8 mouse cellular contexts compared by ENCODE assay signal in genomic region chr16:11174671-11175081, GRCm38 (mm10). TPM values are rescaled to one million over a fixed set of nuclear protein-coding genes. Genes with fewer than 3 reads are reported as not detected.
A peak's percentile ranks its signal among the peaks of the same experiment; 100 is the strongest.
DNase-seq lines count a peak whose midpoint lies in the region; ATAC-seq and TF ChIP-seq lines count a peak whose summit lies in the region.

No protein-coding gene starts in this region.

- peak; percentile 10 for DNase-seq in brain, embryonic 18.5 days (ENCODE audit: low read depth, low spot score)
- peak; percentile 74 for DNase-seq in forebrain, embryonic 11.5 days (ENCODE audit: low spot score)
- peak; percentile 58 to 78 for DNase-seq in heart, postnatal 10 days
- peak; percentile 44 to 75 for DNase-seq in kidney, postnatal 36 days
- peak; percentile 44 to 64 (median 48) for DNase-seq in liver, embryonic 14.5 days (ENCODE audit: low read depth in 3 of 3, low spot score in 3 of 3)
- peak; percentile 68 to 80 for DNase-seq in natural killer cell, adult 2 months (ENCODE audit: low spot score in 2 of 2)

- H3K4me1 ChIP-seq in ES-Bruce4 (ENCODE audit: control insufficient read depth, insufficient read depth, low read length) = no peaks in the 10 kb centered on the region
- peaks cover 3% of the 10 kb centered on the region; the same call in 1 of the 2 replicates for H3K4me1 ChIP-seq in forebrain, embryonic 11.5 days (replicated peaks; ENCODE audit: control insufficient read depth, insufficient read depth, low read length)
- peaks cover 10 to 20% of the 10 kb centered on the region in 2 experiments for H3K4me1 ChIP-seq in liver, embryonic 14.5 days (replicated peaks; ENCODE audit: control insufficient read depth in 2 of 2, insufficient read depth in 2 of 2, low read length in 1 of 2)
- H3K4me1 ChIP-seq in stomach, embryonic 16.5 days (ENCODE audit: control insufficient read depth, insufficient read depth, low read length) = peaks cover 20% of the 10 kb centered on the region

- TF ChIP-seq EP300 in ES-Bruce4 (IDR thresholded peaks at IDR 0.05; ENCODE audit: insufficient read depth, low read depth, low read length) = no peak
- no peak for TF ChIP-seq EP300 in liver, embryonic 14.5 days (IDR thresholded peaks at IDR 0.05; ENCODE audit: low read depth)

- H3K4me2 ChIP-seq in forebrain, embryonic 11.5 days (ENCODE audit: low read depth, low read length, severe bottlenecking) = peak overlapping the region; percentile 70
- peak overlapping the region; percentile 93 for H3K4me2 ChIP-seq in liver, embryonic 14.5 days (ENCODE audit: low read depth)
- H3K4me2 ChIP-seq in stomach, embryonic 16.5 days (ENCODE audit: low read depth, low read length) = peak overlapping the region; percentile 86

- H3K4me3 ChIP-seq in ES-Bruce4 (ENCODE audit: low read depth, low read length) = peak overlapping the region; percentile 93
- peak overlapping the region; percentile 92 for H3K4me3 ChIP-seq in forebrain, embryonic 11.5 days (ENCODE audit: low read depth, low read length)
- peak overlapping the region; percentile 77 to 99 for H3K4me3 ChIP-seq in liver, embryonic 14.5 days (ENCODE audit: insufficient read depth in 1 of 2, low read depth in 2 of 2, low read length in 2 of 2)
- H3K4me3 ChIP-seq in stomach, embryonic 16.5 days (replicated peaks; ENCODE audit: low read length) = peak overlapping the region; percentile 96

- no peak for TF ChIP-seq CTCF in ES-Bruce4 (IDR thresholded peaks at IDR 0.05; ENCODE audit: low read depth, low read length)
- TF ChIP-seq CTCF in liver, embryonic 14.5 days (IDR thresholded peaks at IDR 0.05; ENCODE audit: low read depth) = peak; percentile 70

- H3K27me3 ChIP-seq in ES-Bruce4 (ENCODE audit: control insufficient read depth, insufficient read depth, low read length, poor library complexity, severe bottlenecking) = no peaks in the 10 kb centered on the region
- H3K27me3 ChIP-seq in forebrain, embryonic 11.5 days (ENCODE audit: control insufficient read depth, insufficient read depth, low read length) = peaks cover 2% of the 10 kb centered on the region; the same call in 1 of the 2 replicates
- no peaks in the 10 kb centered on the region for H3K27me3 ChIP-seq in liver, embryonic 14.5 days (ENCODE audit: control insufficient read depth, insufficient read depth, low read length)
- H3K27me3 ChIP-seq in stomach, embryonic 16.5 days (ENCODE audit: control insufficient read depth, insufficient read depth, low read length) = no peaks in the 10 kb centered on the region

- no peak; the same call in 1 of the 2 replicates for ATAC-seq in forebrain, embryonic 11.5 days (replicated peaks; ENCODE audit: low FRiP score)
- ATAC-seq in liver, embryonic 14.5 days (ENCODE audit: insufficient read depth) = no peak
- ATAC-seq in stomach, embryonic 16.5 days (ENCODE audit: insufficient read depth, low FRiP score) = no peak

- no peak for TF ChIP-seq POLR2A in ES-Bruce4 (IDR thresholded peaks at IDR 0.05; ENCODE audit: insufficient read depth, low read length)

- H3K36me3 ChIP-seq in ES-Bruce4 (ENCODE audit: control insufficient read depth, insufficient read depth, low read length, poor library complexity, severe bottlenecking) = no peaks in the 10 kb centered on the region
- no peaks in the 10 kb centered on the region for H3K36me3 ChIP-seq in forebrain, embryonic 11.5 days (ENCODE audit: control insufficient read depth, insufficient read depth, low read length)
- H3K36me3 ChIP-seq in liver, embryonic 14.5 days (replicated peaks; ENCODE audit: control insufficient read depth, insufficient read depth, low read depth) = no peaks in the 10 kb centered on the region
- no peaks in the 10 kb centered on the region for H3K36me3 ChIP-seq in stomach, embryonic 16.5 days (ENCODE audit: control insufficient read depth, insufficient read depth, low read length)

- H3K9me3 ChIP-seq in ES-Bruce4 (replicated peaks; ENCODE audit: control insufficient read depth, insufficient read depth, low read length, poor library complexity, severe bottlenecking) = no peaks in the 10 kb centered on the region
- H3K9me3 ChIP-seq in forebrain, embryonic 11.5 days (ENCODE audit: control insufficient read depth, low read length) = no peaks in the 10 kb centered on the region
- H3K9me3 ChIP-seq in liver, embryonic 14.5 days (ENCODE audit: control insufficient read depth, low read length) = no peaks in the 10 kb centered on the region
- H3K9me3 ChIP-seq in stomach, embryonic 16.5 days (replicated peaks; ENCODE audit: control insufficient read depth, low read length) = peaks cover 3% of the 10 kb centered on the region; the same call in 1 of the 2 replicates

- peak overlapping the region; percentile 20; the same call in 1 of the 2 replicates for H3K9ac ChIP-seq in ES-Bruce4 (ENCODE audit: low read depth, poor library complexity, severe bottlenecking)
- peak overlapping the region; percentile 83 for H3K9ac ChIP-seq in forebrain, embryonic 11.5 days (ENCODE audit: low read length)
- peak overlapping the region; percentile 97 for H3K9ac ChIP-seq in liver, embryonic 14.5 days (replicated peaks)
- H3K9ac ChIP-seq in stomach, embryonic 16.5 days (ENCODE audit: low read length) = peak overlapping the region; percentile 96

- intact Hi-C loops in heart, postnatal 10 days (cut with DNase I) = loop anchor here (2.0 to 10.0 kb wide), 4 partner anchors 40 to 297 kb away; partner anchors contain the start of gene Txndc11

- 10% methylated on average over 10 of the region's 10 CpGs for WGBS in forebrain, embryonic 11.5 days
- WGBS in liver, embryonic 14.5 days (ENCODE audit: insufficient replicate concordance) = 6% methylated on average over 10 of the region's 10 CpGs
- WGBS in stomach, embryonic 16.5 days = 10% methylated on average over 10 of the region's 10 CpGs

- no peak overlapping the region for H3K27ac ChIP-seq in ES-Bruce4 (ENCODE audit: insufficient read depth, low read length)
- peak overlapping the region; percentile 46; the same call in 1 of the 2 replicates for H3K27ac ChIP-seq in forebrain, embryonic 11.5 days (ENCODE audit: low read depth, low read length)
- peak overlapping the region; percentile 75; the same call in 1 of the 2 replicates for H3K27ac ChIP-seq in liver, embryonic 14.5 days
- peak overlapping the region; percentile 94 for H3K27ac ChIP-seq in stomach, embryonic 16.5 days (ENCODE audit: low read length)

RNA-seq across cellular contexts. Expression of gene Zc3h7a, which starts 1.5 kb away (rescaled TPM):
- 89.9 and 116 TPM in 2 replicates for polyA plus RNA-seq in ES-Bruce4 (2011; ENCODE audit: insufficient read depth, insufficient read length, low read depth, missing spikeins)
- polyA plus RNA-seq in forebrain, embryonic 11.5 days (2014; fragmentation: Nextera tagmentation; extraction: Ambion mirVana) = 91.2 and 100 TPM in 2 replicates
- total RNA-seq in heart, postnatal 10 days (2021) = 10 to 100 TPM; 41.3 to 51.3 TPM
- polyA plus RNA-seq in liver, embryonic 14.5 days (2012; rRNA removed) = 31.6 and 52.6 TPM in 2 replicates
- polyA plus RNA-seq in liver, embryonic 14.5 days (2014; fragmentation: Nextera tagmentation; extraction: Ambion mirVana) = 26.2 and 28.9 TPM in 2 replicates
- polyA plus RNA-seq in stomach, embryonic 16.5 days (2015; fragmentation: Nextera tagmentation; extraction: Ambion mirVana) = 111 and 117 TPM in 2 replicates

RNA-seq across cellular contexts. Expression of gene Rsl1d1, which starts 28.5 kb away (rescaled TPM):
- 341 and 391 TPM in 2 replicates for polyA plus RNA-seq in ES-Bruce4 (2011; ENCODE audit: insufficient read depth, insufficient read length, low read depth, missing spikeins)
- 254 and 263 TPM in 2 replicates for polyA plus RNA-seq in forebrain, embryonic 11.5 days (2014; fragmentation: Nextera tagmentation; extraction: Ambion mirVana)
- total RNA-seq in heart, postnatal 10 days (2021) = 10 to 100 TPM; 56.8 to 57.4 TPM
- 19.4 and 43.6 TPM in 2 replicates for polyA plus RNA-seq in liver, embryonic 14.5 days (2012; rRNA removed)
- polyA plus RNA-seq in liver, embryonic 14.5 days (2014; fragmentation: Nextera tagmentation; extraction: Ambion mirVana) = 109 and 117 TPM in 2 replicates
- 148 and 154 TPM in 2 replicates for polyA plus RNA-seq in stomach, embryonic 16.5 days (2015; fragmentation: Nextera tagmentation; extraction: Ambion mirVana)

RNA-seq across cellular contexts. Expression of gene Txndc11, which starts 40.2 kb away (rescaled TPM):
- polyA plus RNA-seq in ES-Bruce4 (2011; ENCODE audit: insufficient read depth, insufficient read length, low read depth, missing spikeins) = 21.1 and 22.5 TPM in 2 replicates
- 30.5 and 32.2 TPM in 2 replicates for polyA plus RNA-seq in forebrain, embryonic 11.5 days (2014; fragmentation: Nextera tagmentation; extraction: Ambion mirVana)
- 10 to 100 TPM; 22.7 to 24.3 TPM for total RNA-seq in heart, postnatal 10 days (2021)
- polyA plus RNA-seq in liver, embryonic 14.5 days (2012; rRNA removed) = 8.8 and 8.9 TPM in 2 replicates
- polyA plus RNA-seq in liver, embryonic 14.5 days (2014; fragmentation: Nextera tagmentation; extraction: Ambion mirVana) = 13.4 and 16.8 TPM in 2 replicates
- polyA plus RNA-seq in stomach, embryonic 16.5 days (2015; fragmentation: Nextera tagmentation; extraction: Ambion mirVana) = 32.0 and 34.0 TPM in 2 replicates

Comparison
In these comparisons a context has a peak if more than half of its experiments do, and no peak if none do; other contexts are left out.
1. H3K9ac ChIP-seq: peak in every context shown above with its lines; median percentile 97 in liver, embryonic 14.5 days; 96 in stomach, embryonic 16.5 days; 83 in forebrain, embryonic 11.5 days; 20 in ES-Bruce4.
2. DNase-seq: peak in every context shown above with its lines; median percentile 74 in forebrain, embryonic 11.5 days; 74 in natural killer cell, adult 2 months; 68 in heart, postnatal 10 days; 60 in kidney, postnatal 36 days; 48 in liver, embryonic 14.5 days; 10 in brain, embryonic 18.5 days.